Mouse (Mus musculus): Measurements from ENCODE around the gene 4930451I11Rik. TPM values are rescaled to one million over a fixed set of nuclear protein-coding genes. Genes with fewer than 3 reads are reported as not detected.

Gene 4930451I11Rik
- total and polyA plus RNA-seq, 3 experiments = not detected

DNA sequence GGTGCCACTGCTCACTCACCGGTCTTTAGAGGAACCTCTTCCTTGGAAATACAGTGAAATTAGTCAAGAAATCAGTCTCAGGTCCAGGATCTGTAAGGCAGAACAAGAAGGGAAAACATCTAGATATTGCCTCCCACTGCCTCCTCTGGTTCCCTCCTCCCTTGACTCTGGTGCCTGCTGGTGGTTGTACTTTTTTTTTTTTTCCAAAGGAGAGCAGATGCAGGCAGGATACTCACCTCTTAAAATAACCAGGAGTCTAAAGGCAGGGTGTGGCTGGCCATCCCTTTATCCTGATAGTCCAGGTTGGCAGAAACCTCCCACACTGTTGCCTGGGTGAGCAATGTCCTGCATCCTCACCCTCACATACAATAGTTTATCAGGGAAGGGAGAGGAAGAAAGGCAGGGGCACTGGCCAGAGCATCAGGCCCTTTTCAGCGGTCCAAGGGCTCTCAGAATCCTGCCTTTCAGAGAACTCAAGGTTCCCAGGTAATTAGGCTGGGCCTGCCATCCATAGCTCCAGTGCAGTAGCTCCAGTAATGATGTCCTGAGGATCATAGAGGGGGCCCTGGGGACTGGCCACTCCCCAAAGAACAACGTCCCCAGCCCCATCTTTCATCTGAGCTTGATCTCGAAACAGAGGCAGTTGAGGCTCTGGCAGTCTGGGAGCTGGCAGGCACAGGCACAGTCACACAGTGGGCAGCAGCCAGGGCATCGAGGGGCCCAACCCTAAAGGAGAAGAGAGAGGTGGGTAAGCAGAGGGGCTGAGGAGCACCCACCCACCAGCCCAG lies 31.0 kb downstream of the 4930451I11Rik start:
- H3K9ac ChIP-seq (ENCODE audit: insufficient read depth, low read depth) = peak overlapping the region; percentile 90
- H3K36me3 ChIP-seq (replicated peaks in 1 of 2; ENCODE audit: control insufficient read depth in 1 of 2, insufficient read depth in 1 of 2, low read length in 1 of 2) = peaks cover 21 to 28% of the 10 kb centered on the region in 2 experiments
- H3K27me3 ChIP-seq (replicated peaks) = no peaks in the 10 kb centered on the region
- H3K4me3 ChIP-seq (replicated peaks in 1 of 3; ENCODE audit: low read depth in 2 of 3, low read length in 2 of 3, poor library complexity in 1 of 3) = peak overlapping the region; percentile 73 to 95 (median 77)
- H3K4me2 ChIP-seq (ENCODE audit: insufficient read depth, low read depth, poor library complexity, severe bottlenecking) = peak overlapping the region; percentile 72
- dilution Hi-C loops (cut with MboI; ENCODE audit: extremely low pct_ligation_motif_present, extremely low pct_unique_long_range_greater_than_20kb, low sequenced_read_pairs) = no loop called here
- no peak for DNase-seq (ENCODE audit: extremely low read depth)
- peaks cover 6 to 28% of the 10 kb centered on the region in 2 experiments; a peak in 3 of 4 replicates for H3K4me1 ChIP-seq (ENCODE audit: control insufficient read depth in 1 of 2, insufficient read depth in 2 of 2)
- in situ Hi-C loops (cut with MboI; ENCODE audit: low pct_ligation_motif_present, low pct_unique_long_range_greater_than_20kb, low sequenced_read_pairs) = no loop called here
- H3K79me2 ChIP-seq (replicated peaks; ENCODE audit: control insufficient read depth, extremely low read depth, insufficient read depth, poor library complexity, severe bottlenecking) = peaks cover 26% of the 10 kb centered on the region
- peak overlapping the region; percentile 92; the same call in 1 of the 2 replicates for H3K27ac ChIP-seq (ENCODE audit: insufficient read depth, low read depth)
- TF ChIP-seq RAD21 (IDR thresholded peaks at IDR 0.05; ENCODE audit: low read depth, low read length) = no peak
- no peak for TF ChIP-seq HCFC1 (IDR thresholded peaks at IDR 0.05; ENCODE audit: low read depth, low read length)
- TF ChIP-seq SMC3 (IDR thresholded peaks at IDR 0.05; ENCODE audit: low read depth, low read length) = no peak
- TF ChIP-seq USF1 (IDR thresholded peaks at IDR 0.05; ENCODE audit: low read depth, low read length) = no peak
- no peaks in the 10 kb centered on the region for H3K9me3 ChIP-seq (replicated peaks; ENCODE audit: low read length)

DNA sequence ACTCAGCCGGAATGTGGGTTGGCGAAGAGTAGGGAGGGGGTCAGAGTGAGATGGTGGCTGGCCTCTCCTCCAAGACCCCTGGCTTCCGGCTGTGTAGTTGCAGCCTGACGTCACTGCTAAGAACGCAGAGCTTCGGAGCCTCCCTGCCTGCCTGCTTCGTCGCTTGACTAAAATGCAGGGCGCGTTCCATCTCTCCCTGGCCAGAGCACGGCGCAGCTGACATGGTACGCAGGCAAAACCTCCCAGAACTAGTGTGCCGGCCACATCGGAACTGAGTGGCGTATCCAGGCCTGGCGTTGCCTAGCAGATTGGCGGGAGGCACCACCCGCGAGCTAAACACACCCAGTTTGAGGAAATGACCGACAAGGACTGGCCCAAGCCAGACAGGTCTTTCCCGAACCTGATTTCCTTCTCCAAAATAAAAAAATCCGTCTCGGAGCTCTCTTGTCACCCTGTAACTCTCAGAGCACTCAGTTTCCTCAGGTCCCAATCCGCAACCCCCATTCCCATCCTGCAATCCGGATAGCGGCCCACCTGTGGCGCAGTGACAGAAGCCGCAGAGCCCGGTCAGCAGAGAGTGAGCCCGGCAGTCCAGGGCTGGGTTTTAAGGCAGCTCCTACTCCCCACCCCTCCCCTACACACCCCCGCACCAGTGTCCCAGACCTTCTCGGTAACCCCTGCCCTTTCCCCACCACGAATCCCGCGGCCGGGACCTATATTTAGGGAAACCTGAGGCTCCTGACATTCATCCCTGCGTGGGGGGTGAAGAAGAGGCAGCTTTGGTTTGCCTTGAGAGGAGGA lies 31.8 kb downstream of the 4930451I11Rik start:
- H3K4me2 ChIP-seq (ENCODE audit: insufficient read depth, low read depth, poor library complexity, severe bottlenecking) = peak overlapping the region; percentile 72
- H3K9ac ChIP-seq (ENCODE audit: insufficient read depth, low read depth) = peak overlapping the region; percentile 90
- peaks cover 26% of the 10 kb centered on the region for H3K79me2 ChIP-seq (replicated peaks; ENCODE audit: control insufficient read depth, extremely low read depth, insufficient read depth, poor library complexity, severe bottlenecking)
- no peaks in the 10 kb centered on the region for H3K9me3 ChIP-seq (replicated peaks; ENCODE audit: low read length)
- in situ Hi-C loops (cut with MboI; ENCODE audit: low pct_ligation_motif_present, low pct_unique_long_range_greater_than_20kb, low sequenced_read_pairs) (no loop called here), dilution Hi-C loops (cut with MboI; ENCODE audit: extremely low pct_ligation_motif_present, extremely low pct_unique_long_range_greater_than_20kb, low sequenced_read_pairs) (no loop called here)
- no peak for DNase-seq (ENCODE audit: extremely low read depth)
- peaks cover 28 to 36% of the 10 kb centered on the region in 2 experiments for H3K36me3 ChIP-seq (replicated peaks in 1 of 2; ENCODE audit: control insufficient read depth in 1 of 2, insufficient read depth in 1 of 2, low read length in 1 of 2)
- H3K4me3 ChIP-seq (replicated peaks in 1 of 3; ENCODE audit: low read depth in 2 of 3, low read length in 2 of 3, poor library complexity in 1 of 3) = peak overlapping the region; percentile 73 to 95 (median 77)
- H3K27ac ChIP-seq (ENCODE audit: insufficient read depth, low read depth) = peak overlapping the region; percentile 92
- peaks cover 6 to 36% of the 10 kb centered on the region in 2 experiments; a peak in 3 of 4 replicates for H3K4me1 ChIP-seq (ENCODE audit: control insufficient read depth in 1 of 2, insufficient read depth in 2 of 2)
- H3K27me3 ChIP-seq (replicated peaks) = no peaks in the 10 kb centered on the region
- TF ChIP-seq BHLHE40 (IDR thresholded peaks at IDR 0.05; ENCODE audit: low read depth, low read length) (0 out of 2 replicates have a peak, but pooled peaks have one; percentile 6), ELF1 (IDR thresholded peaks at IDR 0.05; ENCODE audit: low read depth, low read length) (peak; percentile 82), ZKSCAN1 (IDR thresholded peaks at IDR 0.05; ENCODE audit: borderline replicate concordance, low read depth, low read length) (no peak), MEF2A (IDR thresholded peaks at IDR 0.05; ENCODE audit: borderline replicate concordance, low read depth, low read length) (peak; percentile 28; the same call in 1 of the 2 replicates), USF2 (conservative IDR thresholded peaks at IDR 0.05; ENCODE audit: low read depth, low read length) (no peak), MAFK (IDR thresholded peaks at IDR 0.05; ENCODE audit: insufficient replicate concordance, low read length) (peak; percentile 53; the same call in 1 of the 2 replicates), JUN (IDR thresholded peaks at IDR 0.05; ENCODE audit: insufficient read depth, low read depth, low read length) (no peak), NRF1 (IDR thresholded peaks at IDR 0.05; ENCODE audit: low read depth, low read length) (peak; percentile 16; the same call in 1 of the 2 replicates), ETS1 (conservative IDR thresholded peaks at IDR 0.05; ENCODE audit: low read depth, low read length) (peak; percentile 53), GABPA (IDR thresholded peaks at IDR 0.05; ENCODE audit: insufficient replicate concordance, low read depth, low read length) (no peak), MAX (IDR thresholded peaks at IDR 0.05; ENCODE audit: low read length) (peak; percentile 65; the same call in 1 of the 2 replicates), POLR2A (IDR thresholded peaks at IDR 0.05; ENCODE audit: low read depth, low read length) (no peak; the same call in none of the 2 replicates), UBTF (IDR thresholded peaks at IDR 0.05; ENCODE audit: low read depth, low read length) (no peak; the same call in 1 of the 2 replicates), ZNF384 (IDR thresholded peaks at IDR 0.05; ENCODE audit: low read depth, low read length) (no peak), IRF4 (IDR thresholded peaks at IDR 0.05; ENCODE audit: low read depth, low read length) (peak; percentile 31; the same call in 1 of the 2 replicates), USF1 (IDR thresholded peaks at IDR 0.05; ENCODE audit: low read depth, low read length) (no peak), MYC (IDR thresholded peaks at IDR 0.05; ENCODE audit: low read depth, low read length) (no peak), HCFC1 (IDR thresholded peaks at IDR 0.05; ENCODE audit: low read depth, low read length) (peak; percentile 20), E2F4 (IDR thresholded peaks at IDR 0.05; ENCODE audit: insufficient replicate concordance, low read depth, low read length) (no peak), JUND (conservative IDR thresholded peaks at IDR 0.05; ENCODE audit: low read depth, low read length) (no peak), MAZ (IDR thresholded peaks at IDR 0.05; ENCODE audit: low read depth, low read length) (peak; percentile 88), MXI1 (IDR thresholded peaks at IDR 0.05; ENCODE audit: low read depth, low read length) (peak; percentile 69; the same call in 1 of the 2 replicates), KAT2A (IDR thresholded peaks at IDR 0.05; ENCODE audit: insufficient replicate concordance, low read length) (no peak), ZC3H11A (IDR thresholded peaks at IDR 0.05; ENCODE audit: low read depth, low read length) (no peak), SIN3A (IDR thresholded peaks at IDR 0.05; ENCODE audit: low read length) (peak; percentile 68)

Measured in CH12.LX (cell line).